Mouse (Mus musculus) midbrain, postnatal 0 days (tissue): ENCODE results near the gene Ndufa8. TPM values are rescaled to one million over a fixed set of nuclear protein-coding genes. Genes with fewer than 3 reads are reported as not detected.

Source experiments
- ATAC-seq: fragments of 200-750 bp; cut with Nextera tagmentation; 2 replicates; pipeline ENCODE4 v1.8.0; 2017; ENCODE audit warnings: moderate number of reproducible peaks, mild to moderate bottlenecking, moderate TSS enrichment, moderate library complexity; ENCODE audit not compliant: low FRiP score
- DNase-seq: peaks from one replicate; pipeline ENCODE4 v3.0.0-alpha.2; 2015; ENCODE audit warnings: low spot score
- H3K27ac ChIP-seq: fragments of 300-500 bp; sonication (generic); 2 replicates; pipeline ENCODE4 v1.5.1; 2014; ENCODE audit warnings: low read depth, mild to moderate bottlenecking, low read length, mixed read lengths
- H3K27me3 ChIP-seq: fragments of 300-500 bp; sonication (generic); 2 replicates; pipeline ENCODE4 v1.6.1; 2014; ENCODE audit warnings: low read length, control low read depth, mixed read lengths; ENCODE audit not compliant: insufficient read depth
- H3K36me3 ChIP-seq: fragments of 300-500 bp; sonication (generic); 2 replicates; pipeline ENCODE4 v1.6.1; 2014; ENCODE audit warnings: low read length, control low read depth, mixed read lengths; ENCODE audit not compliant: insufficient read depth
- H3K4me1 ChIP-seq: fragments of 300-500 bp; sonication (generic); 2 replicates; pipeline ENCODE4 v1.6.1; 2014; ENCODE audit warnings: mild to moderate bottlenecking, control low read depth, antibody characterized with exemption, low read length, mixed read lengths; ENCODE audit not compliant: insufficient read depth
- H3K4me2 ChIP-seq: fragments of 300-500 bp; sonication (generic); 2 replicates; pipeline ENCODE4 v1.6.1; 2014; ENCODE audit warnings: low read depth, mild to moderate bottlenecking, low read length, mixed read lengths; ENCODE audit not compliant: poor library complexity, severe bottlenecking
- H3K4me3 ChIP-seq: fragments of 300-500 bp; sonication (generic); 2 replicates; pipeline ENCODE4 v1.5.1; 2014; ENCODE audit warnings: low read depth, mild to moderate bottlenecking, low read length, moderate library complexity
- H3K9ac ChIP-seq: fragments of 300-500 bp; sonication (generic); replicated peaks from 2 replicates; pipeline ENCODE4 v1.6.1; 2014; ENCODE audit warnings: mild to moderate bottlenecking, low read length, moderate library complexity, mixed read lengths; ENCODE audit not compliant: poor library complexity, severe bottlenecking
- H3K9me3 ChIP-seq: fragments of 300-500 bp; sonication (generic); 2 replicates; pipeline ENCODE4 v1.6.1; 2016; ENCODE audit warnings: low read length, control low read depth
- CTCF ChIP-seq: IDR thresholded peaks from 2 replicates; pipeline ENCODE4 v1.5.1; 2016; ENCODE audit warnings: antibody characterized with exemption, mild to moderate bottlenecking
- WGBS: fragments of 180-500 bp; shearing (Covaris S2); extraction: QIAGEN DNeasy Blood & Tissue Kit; methylation state at CpG from one replicate; pipeline ENCODE4 v1.1.7; 2014; 5-methylcytosine and 5-hydroxymethylcytosine counted together
- polyA plus RNA-seq: library from polyadenylated mRNA; unstranded; fragments of >200 nt; fragmentation: Nextera tagmentation; extraction: Ambion mirVana; gene quantifications from 2 replicates; pipeline ENCODE4 v1.2.1, GENCODE M21; 2015
- total RNA-seq: library from RNA; depleted of rRNA; stranded (reverse); fragments of >200 nt; gene quantifications from 2 replicates; pipeline ENCODE4 v1.2.3, GENCODE M21; 2014

Ndufa8 gene
- total and polyA plus RNA-seq, 2 experiments from 2014 or later, result 95.2 to 339 TPM

GRCm38 (mm10) chr2:36077160-36077761, 28.1 kb upstream of the Ndufa8 start:
- H3K27ac ChIP-seq, result no peak overlapping the region
- H3K9ac ChIP-seq, result no peak overlapping the region
- TF ChIP-seq CTCF, result no peak
- 21% methylated on average over 11 of the region's 11 CpGs for WGBS
- H3K27me3 ChIP-seq, result no peaks in the 10 kb centered on the region
- H3K4me1 ChIP-seq, result no peaks in the 10 kb centered on the region
- ATAC-seq, result 0 out of 2 replicates have a peak, but pooled peaks have one; percentile 4
- H3K36me3 ChIP-seq, result no peaks in the 10 kb centered on the region
- H3K9me3 ChIP-seq, result no peaks in the 10 kb centered on the region
- DNase-seq, result no peak
- H3K4me2 ChIP-seq, result peak overlapping the region; percentile 31
- no peak overlapping the region for H3K4me3 ChIP-seq

DNA sequence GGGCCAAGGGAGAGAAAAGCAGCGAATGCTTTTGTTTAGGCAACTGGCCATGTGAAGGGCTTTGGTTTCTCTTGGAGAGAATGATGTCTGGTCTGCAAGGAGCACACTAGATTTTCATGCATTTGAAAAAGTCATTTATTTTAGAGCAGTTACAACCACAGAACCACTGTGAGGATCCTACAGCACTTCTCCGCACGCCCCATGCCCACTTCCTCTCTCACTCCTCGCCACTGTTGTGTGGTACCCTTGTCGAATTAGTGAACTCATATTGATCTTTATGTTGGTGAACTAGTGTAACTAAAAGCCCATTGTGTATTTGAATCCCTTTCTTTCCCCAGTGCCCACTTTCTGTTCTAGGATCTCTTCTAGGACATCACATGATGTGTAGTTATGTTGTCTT, 26.0 kb upstream of the Ndufa8 start:
- Histone ChIP-seq H3K27ac (no peak overlapping the region), H3K4me3 (no peak overlapping the region), H3K27me3 (no peaks in the 10 kb centered on the region), H3K4me2 (no peak overlapping the region), H3K36me3 (no peaks in the 10 kb centered on the region), H3K4me1 (no peaks in the 10 kb centered on the region), H3K9ac (no peak overlapping the region), H3K9me3 (no peaks in the 10 kb centered on the region)
- no peak for ATAC-seq
- 90% methylated on average over 5 of the region's 5 CpGs for WGBS
- no peak for DNase-seq
- no peak for TF ChIP-seq CTCF

GRCm38 (mm10) chr2:36073781-36074180, 24.6 kb upstream of the Ndufa8 start:
- no peak overlapping the region for H3K9ac ChIP-seq
- no peak overlapping the region for H3K4me3 ChIP-seq
- no peaks in the 10 kb centered on the region for H3K36me3 ChIP-seq
- H3K27ac ChIP-seq, result no peak overlapping the region
- TF ChIP-seq CTCF, result no peak
- DNase-seq (no peak), ATAC-seq (no peak)
- no peaks in the 10 kb centered on the region for H3K4me1 ChIP-seq
- H3K4me2 ChIP-seq, result no peak overlapping the region
- H3K9me3 ChIP-seq, result no peaks in the 10 kb centered on the region
- no peaks in the 10 kb centered on the region for H3K27me3 ChIP-seq
- 61% methylated on average over 3 of the region's 3 CpGs for WGBS

DNA sequence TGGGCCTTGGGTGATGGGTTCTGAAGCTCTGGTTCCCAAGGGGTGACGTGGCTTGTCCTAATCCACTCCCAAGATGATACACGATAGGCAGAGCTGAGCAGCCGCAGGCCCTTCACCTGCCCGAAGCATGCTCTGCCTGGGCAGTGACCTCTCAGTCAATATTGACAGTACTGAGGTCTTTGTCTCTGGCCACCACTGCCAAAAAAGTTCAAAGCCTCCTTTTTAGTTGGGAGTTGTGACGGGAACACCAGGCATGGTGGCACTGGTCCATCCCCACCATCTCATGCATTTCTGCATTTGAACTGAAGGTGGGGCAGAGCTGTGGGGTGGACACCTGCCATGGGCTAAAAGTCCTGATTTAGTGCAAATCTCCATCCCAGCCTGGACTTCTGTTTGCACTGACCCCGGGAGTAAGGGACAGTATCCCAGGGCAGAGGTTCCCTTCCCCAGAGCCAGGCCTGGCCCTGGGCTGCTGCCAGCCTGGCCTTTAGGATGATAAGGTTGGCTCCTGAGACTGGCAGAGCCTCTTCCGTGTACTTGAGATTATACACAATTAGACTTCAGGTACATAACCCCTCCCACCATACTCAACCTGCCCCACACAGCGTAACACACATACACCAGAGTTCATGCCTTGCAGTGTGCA, 22.6 kb upstream of the Ndufa8 start:
- Histone ChIP-seq H3K36me3 (no peaks in the 10 kb centered on the region), H3K4me2 (no peak overlapping the region), H3K9ac (no peak overlapping the region), H3K4me3 (no peak overlapping the region), H3K27me3 (no peaks in the 10 kb centered on the region), H3K27ac (no peak overlapping the region), H3K9me3 (no peaks in the 10 kb centered on the region), H3K4me1 (no peaks in the 10 kb centered on the region)
- 81% methylated on average over 8 of the region's 8 CpGs for whole genome bisulfite sequencing
- DNase-seq (no peak), ATAC-seq (no peak)
- no peak for TF ChIP-seq CTCF

DNA sequence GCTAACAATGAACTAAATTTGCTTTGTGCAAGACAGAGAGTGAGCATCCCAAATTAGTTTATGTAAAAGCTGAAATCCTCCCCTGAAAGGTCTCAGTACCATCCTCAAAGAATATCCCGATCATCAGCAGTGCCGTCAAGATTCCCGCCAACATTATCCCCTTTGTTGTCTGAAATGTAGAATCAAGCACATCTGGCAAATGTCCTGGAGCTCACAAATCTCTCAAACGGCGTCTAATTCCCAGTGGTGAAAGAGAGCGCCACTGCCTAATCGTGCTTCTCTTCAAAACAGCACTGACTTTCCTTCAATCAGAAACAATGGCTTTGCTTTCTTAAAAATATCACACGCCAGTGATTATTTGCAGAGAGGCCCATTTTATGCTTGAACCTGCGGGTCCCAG, 17.9 kb upstream of the Ndufa8 start:
- Histone ChIP-seq H3K9ac (no peak overlapping the region), H3K4me3 (no peak overlapping the region), H3K4me1 (no peaks in the 10 kb centered on the region), H3K27ac (no peak overlapping the region), H3K4me2 (no peak overlapping the region), H3K27me3 (no peaks in the 10 kb centered on the region), H3K9me3 (no peaks in the 10 kb centered on the region), H3K36me3 (no peaks in the 10 kb centered on the region)
- ATAC-seq, result no peak
- WGBS, result 18% methylated on average over 9 of the region's 9 CpGs
- TF ChIP-seq CTCF, result no peak
- no peak for DNase-seq

DNA sequence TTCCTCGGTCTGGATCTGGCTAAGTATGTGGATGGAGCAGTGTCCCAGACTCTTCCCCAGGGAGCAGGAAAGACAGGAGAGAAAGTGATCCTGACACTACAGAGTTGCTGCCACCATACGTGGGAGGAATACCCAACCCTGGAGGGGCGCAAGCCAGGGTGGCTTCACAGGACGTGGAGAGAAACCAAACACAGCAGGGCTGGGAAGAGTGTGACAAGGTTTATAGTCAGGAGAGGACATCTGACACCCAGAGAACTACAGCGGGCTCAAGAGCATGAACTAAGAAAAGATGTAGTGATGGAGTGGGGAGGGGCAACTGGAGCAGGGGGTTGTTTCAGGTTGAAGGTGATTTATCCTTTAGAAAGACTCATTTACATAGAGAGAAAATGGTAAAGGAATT, 12.2 kb upstream of the Ndufa8 start:
- H3K9ac ChIP-seq, result no peak overlapping the region
- WGBS, result 71% methylated on average over 5 of the region's 5 CpGs
- H3K27ac ChIP-seq, result no peak overlapping the region
- no peaks in the 10 kb centered on the region for H3K36me3 ChIP-seq
- no peaks in the 10 kb centered on the region for H3K27me3 ChIP-seq
- no peaks in the 10 kb centered on the region for H3K4me1 ChIP-seq
- TF ChIP-seq CTCF, result no peak
- H3K4me2 ChIP-seq, result no peak overlapping the region
- DNase-seq (no peak), ATAC-seq (no peak)
- H3K4me3 ChIP-seq, result no peak overlapping the region
- H3K9me3 ChIP-seq, result no peaks in the 10 kb centered on the region
